ENCODE assay signal across 18 mouse cellular contexts in genomic region chr6:135240361-135240760, GRCm38 (mm10). TPM values are rescaled to one million over a fixed set of nuclear protein-coding genes. Genes with fewer than 3 reads are reported as not detected.
DNase-seq lines count a peak whose midpoint lies in the region; ATAC-seq and TF ChIP-seq lines count a peak whose summit lies in the region.
"Had no signal": no experiment of that assay in that cellular context is flagged by ENCODE, and none has a peak within 500 bp of the region (broad histone marks: within the 10 kb centered on the region; RNA-seq: fewer than 3 reads in every experiment).

No protein-coding gene starts in this region.

- TF ChIP-seq POLR2A in small intestine, adult 2 months (IDR thresholded peaks at IDR 0.05; ENCODE audit: low read depth, low read length), result no peak

- peaks cover 14% of the 10 kb centered on the region for H3K36me3 ChIP-seq in small intestine, adult 2 months (ENCODE audit: control insufficient read depth, insufficient read depth, low read length)
- no peaks in the 10 kb centered on the region for H3K36me3 ChIP-seq in liver, embryonic 11.5 days (ENCODE audit: control insufficient read depth, insufficient read depth, low read length)
- H3K36me3 ChIP-seq: forebrain, embryonic 15.5 days; heart, embryonic 12.5 days had no signal

- H3K27me3 ChIP-seq in small intestine, adult 2 months (ENCODE audit: control insufficient read depth, insufficient read depth, low read length), result no peaks in the 10 kb centered on the region
- H3K27me3 ChIP-seq in liver, embryonic 11.5 days (replicated peaks; ENCODE audit: control insufficient read depth, insufficient read depth, low read length), result no peaks in the 10 kb centered on the region
- H3K27me3 ChIP-seq: embryonic facial prominence, embryonic 15.5 days; forebrain, embryonic 15.5 days; hindbrain, embryonic 15.5 days had no signal

- no peak overlapping the region for H3K4me2 ChIP-seq in liver, embryonic 11.5 days
- H3K4me2 ChIP-seq: embryonic facial prominence, embryonic 15.5 days; forebrain, embryonic 15.5 days; hindbrain, embryonic 15.5 days had no signal

- H3K9me3 ChIP-seq in liver, embryonic 11.5 days (ENCODE audit: control insufficient read depth, low read length), result no peaks in the 10 kb centered on the region
- H3K9me3 ChIP-seq: embryonic facial prominence, embryonic 15.5 days; forebrain, embryonic 15.5 days; heart, embryonic 12.5 days; hindbrain, embryonic 15.5 days had no signal

- peak; percentile 46 to 53; a peak in 3 of 4 replicates for ATAC-seq in hematopoietic stem cell, adult 5-6 weeks (replicated peaks in 1 of 2; ENCODE audit: insufficient read depth in 1 of 2, low FRiP score in 2 of 2, low TSS enrichment in 1 of 2, low read depth in 1 of 2, poor library complexity in 2 of 2, severe bottlenecking in 2 of 2)
- no peak for ATAC-seq in erythroblast, adult 5-6 weeks (replicated peaks; ENCODE audit: low FRiP score, poor library complexity, severe bottlenecking)
- ATAC-seq in liver, embryonic 11.5 days (replicated peaks; ENCODE audit: low FRiP score), result no peak
- ATAC-seq: forebrain, embryonic 15.5 days had no signal

- peak; percentile 14 to 19 for DNase-seq in spleen, postnatal 36 days (ENCODE audit: low spot score in 2 of 2)
- no peak for DNase-seq in spleen, postnatal 14 days (ENCODE audit: low spot score in 2 of 2)
- DNase-seq in liver, embryonic 11.5 days (ENCODE audit: low spot score), result no peak
- DNase-seq: adrenal gland, adult 2 months; adrenal gland, postnatal 36 days; cerebellum, adult 11 months; cerebellum, adult 8-10 months; embryo, embryonic 11 days; gastrocnemius, postnatal 36 days; heart, adult 18-20 months had no signal

- TF ChIP-seq CTCF in small intestine, adult 2 months (IDR thresholded peaks at IDR 0.05; ENCODE audit: extremely low read depth, insufficient read length, insufficient replicate concordance, low read depth, low read length), result no peak

- no peak overlapping the region for H3K4me3 ChIP-seq in small intestine, adult 2 months (ENCODE audit: low read depth, low read length)
- no peak overlapping the region for H3K4me3 ChIP-seq in liver, embryonic 11.5 days (ENCODE audit: low read depth, low read length)
- H3K4me3 ChIP-seq: embryonic facial prominence, embryonic 15.5 days; forebrain, embryonic 15.5 days; heart, embryonic 12.5 days; hindbrain, embryonic 15.5 days had no signal

- 91% methylated on average over 8 of the region's 8 CpGs for WGBS in small intestine, adult 2 months
- WGBS in liver, embryonic 11.5 days, result 87% methylated on average over 8 of the region's 8 CpGs

- H3K27ac ChIP-seq in small intestine, adult 2 months (ENCODE audit: insufficient read depth, low read depth, low read length), result peak overlapping the region; percentile 1; the same call in 1 of the 2 replicates
- no peak overlapping the region for H3K27ac ChIP-seq in liver, embryonic 11.5 days (ENCODE audit: low read depth, low read length)
- H3K27ac ChIP-seq: embryonic facial prominence, embryonic 15.5 days; forebrain, embryonic 15.5 days; hindbrain, embryonic 15.5 days had no signal

- H3K9ac ChIP-seq in liver, embryonic 11.5 days (ENCODE audit: low read depth, low read length), result no peak overlapping the region
- H3K9ac ChIP-seq: embryonic facial prominence, embryonic 15.5 days; forebrain, embryonic 15.5 days; heart, embryonic 12.5 days; hindbrain, embryonic 15.5 days had no signal

- H3K4me1 ChIP-seq in small intestine, adult 2 months (ENCODE audit: control insufficient read depth, insufficient read depth, insufficient read length, low read length), result no peaks in the 10 kb centered on the region
- H3K4me1 ChIP-seq in liver, embryonic 11.5 days (replicated peaks; ENCODE audit: control insufficient read depth, insufficient read depth, low read length), result peaks cover 3% of the 10 kb centered on the region; the same call in 1 of the 2 replicates
- H3K4me1 ChIP-seq: embryonic facial prominence, embryonic 15.5 days; forebrain, embryonic 15.5 days; hindbrain, embryonic 15.5 days had no signal

RNA-seq across cellular contexts. Expression of gene Gsg1, which starts 13.8 kb away (rescaled TPM):
- 1.6 TPM in 1 of 2 replicates, not detected in the other for total RNA-seq in hematopoietic stem cell, adult 5-6 weeks (2017)
- polyA plus RNA-seq in small intestine, adult 2 months (2012; rRNA removed), result 0.84 and 1.4 TPM in 2 replicates
- total RNA-seq in erythroblast, adult 5-6 weeks (2015; ENCODE audit: low replicate concordance), result not detected in 2 replicates
- total RNA-seq in erythroblast, adult 5-6 weeks (2017; ENCODE audit: low replicate concordance), result not detected in 2 replicates
- polyA plus RNA-seq in liver, embryonic 11.5 days (2014; fragmentation: Nextera tagmentation; extraction: Ambion mirVana), result 0.51 and 1.1 TPM in 2 replicates
- total RNA-seq: adrenal gland, adult 2 months; adrenal gland, postnatal 36 days; gastrocnemius, adult 8-10 months; gastrocnemius, postnatal 36 days had no signal
- polyA plus RNA-seq: hindbrain, embryonic 15.5 days had no signal

RNA-seq across cellular contexts. Expression of gene Hebp1, which starts 42.5 kb away (rescaled TPM):
- 19.4 and 54.6 TPM in 2 replicates for total RNA-seq in hematopoietic stem cell, adult 5-6 weeks (2017)
- polyA plus RNA-seq in small intestine, adult 2 months (2012; rRNA removed), result 4.9 and 7.4 TPM in 2 replicates
- total RNA-seq in erythroblast, adult 5-6 weeks (2015; ENCODE audit: low replicate concordance), result 72.1 and 87.8 TPM in 2 replicates
- total RNA-seq in erythroblast, adult 5-6 weeks (2017; ENCODE audit: low replicate concordance), result 143 and 274 TPM in 2 replicates
- 56.8 and 59.1 TPM in 2 replicates for polyA plus RNA-seq in liver, embryonic 11.5 days (2014; fragmentation: Nextera tagmentation; extraction: Ambion mirVana)

RNA-seq across cellular contexts. Expression of gene Fam234b, which starts 42.6 kb away (rescaled TPM):
- total RNA-seq in hematopoietic stem cell, adult 5-6 weeks (2017), result 14.1 and 15.5 TPM in 2 replicates
- 6.9 and 22.5 TPM in 2 replicates for polyA plus RNA-seq in small intestine, adult 2 months (2012; rRNA removed)
- total RNA-seq in erythroblast, adult 5-6 weeks (2015; ENCODE audit: low replicate concordance), result 96.6 and 108 TPM in 2 replicates
- 155 and 168 TPM in 2 replicates for total RNA-seq in erythroblast, adult 5-6 weeks (2017; ENCODE audit: low replicate concordance)
- 34.2 and 37.9 TPM in 2 replicates for polyA plus RNA-seq in liver, embryonic 11.5 days (2014; fragmentation: Nextera tagmentation; extraction: Ambion mirVana)

Comparison
In these comparisons a context has a peak if more than half of its experiments do, and no peak if none do; other contexts are left out.
1. DNase-seq: peak in spleen, postnatal 36 days (2 of 2); none in spleen, postnatal 14 days (0 of 2) and liver, embryonic 11.5 days (single experiment).
2. ATAC-seq: peak in hematopoietic stem cell, adult 5-6 weeks (2 of 2); none in erythroblast, adult 5-6 weeks (single experiment) and liver, embryonic 11.5 days (single experiment).